Mouse (Mus musculus) retina, postnatal 1 day (tissue): ENCODE data around the gene Slc7a5.

ENCODE experiments used
- DNase-seq: peaks from one replicate; pipeline ENCODE4 v3.0.0-alpha.2; 2012

Slc7a5 gene

DNA sequence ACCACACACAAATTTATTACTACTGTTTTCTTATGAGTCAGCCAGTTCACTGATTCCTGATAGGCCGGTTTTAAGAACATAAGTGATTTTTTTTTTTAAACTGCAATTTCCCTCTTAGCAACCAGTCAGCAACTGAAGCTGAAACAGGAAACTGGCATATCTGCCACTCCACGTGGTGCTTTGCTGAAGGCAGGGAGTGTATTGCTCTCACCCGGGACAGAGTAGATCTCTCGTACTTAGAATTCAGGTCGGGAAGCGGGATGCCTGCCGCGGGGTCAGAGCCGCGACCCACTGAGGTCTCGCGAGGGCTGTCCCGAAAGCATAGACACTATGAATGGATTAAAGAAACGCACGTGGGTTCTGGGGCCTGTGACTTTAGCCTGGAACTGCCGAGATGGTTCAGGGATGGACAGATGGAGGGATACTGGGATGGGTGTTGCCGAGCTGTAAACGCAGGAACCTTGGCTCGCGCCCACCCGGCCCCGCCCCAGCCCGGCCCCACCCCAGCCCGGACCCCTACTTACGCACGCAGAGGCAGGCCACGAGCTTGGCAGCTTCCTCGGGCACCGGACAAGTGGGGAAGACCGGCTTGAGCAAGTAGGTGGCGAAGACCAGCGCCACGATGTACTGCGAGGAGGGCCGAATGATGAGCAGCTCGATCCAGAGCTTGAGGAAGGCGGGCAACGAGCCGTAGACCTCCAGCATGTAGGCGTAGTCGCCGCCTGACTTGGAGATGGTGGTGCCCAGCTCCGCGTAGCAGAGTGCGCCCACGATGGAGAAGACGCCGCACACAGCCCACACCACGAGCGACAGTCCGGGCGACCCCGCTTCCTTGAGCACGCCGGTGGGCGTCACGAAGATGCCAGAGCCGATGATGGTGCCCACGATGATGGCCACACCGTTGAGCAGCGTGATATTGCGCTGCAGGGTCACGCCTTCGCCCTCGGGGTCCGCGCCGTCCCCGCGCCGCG, 667 bp downstream of the Slc7a5 start:
- DNase-seq, result peak; percentile 69

DNA sequence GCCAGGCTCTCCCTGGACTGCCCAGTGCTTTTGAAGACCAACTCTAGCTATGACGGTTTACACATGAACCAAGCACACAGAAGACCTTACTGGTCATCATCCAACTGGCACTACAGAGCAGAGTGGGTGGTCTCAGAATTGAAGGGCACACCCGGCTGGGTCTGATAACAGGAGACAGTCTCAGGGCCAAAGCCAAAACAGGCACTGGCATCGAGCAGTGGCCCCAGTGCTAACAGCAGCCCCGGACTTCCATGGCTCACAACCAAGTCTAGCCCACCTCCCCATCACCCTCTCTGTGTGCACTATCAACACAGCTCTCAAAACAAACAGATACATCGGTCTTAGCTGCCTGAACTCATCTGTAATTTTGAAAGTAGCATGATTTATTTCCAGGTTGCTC, 1.6 kb downstream of the Slc7a5 start:
- DNase-seq, result peak; percentile 27

DNA sequence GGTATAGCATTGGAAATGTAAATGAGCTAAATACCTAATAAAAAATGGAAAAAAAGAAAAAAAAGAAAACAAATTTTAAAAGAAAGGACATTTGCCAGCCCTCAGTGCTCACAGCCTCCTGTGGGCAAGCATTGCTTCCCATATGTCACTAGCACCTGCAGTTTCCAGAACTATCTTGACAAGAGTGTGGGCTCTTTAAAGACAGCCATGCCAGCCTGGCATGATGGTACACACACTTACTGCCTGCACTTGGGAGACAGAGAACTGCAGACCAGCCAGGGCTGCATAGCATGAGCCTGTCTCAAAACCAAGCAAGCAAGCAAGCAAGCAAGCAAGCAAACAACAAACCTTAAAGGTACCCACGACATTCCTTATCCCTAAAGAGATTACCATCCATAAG, 2.1 kb downstream of the Slc7a5 start:
- DNase-seq, result no peak

DNA sequence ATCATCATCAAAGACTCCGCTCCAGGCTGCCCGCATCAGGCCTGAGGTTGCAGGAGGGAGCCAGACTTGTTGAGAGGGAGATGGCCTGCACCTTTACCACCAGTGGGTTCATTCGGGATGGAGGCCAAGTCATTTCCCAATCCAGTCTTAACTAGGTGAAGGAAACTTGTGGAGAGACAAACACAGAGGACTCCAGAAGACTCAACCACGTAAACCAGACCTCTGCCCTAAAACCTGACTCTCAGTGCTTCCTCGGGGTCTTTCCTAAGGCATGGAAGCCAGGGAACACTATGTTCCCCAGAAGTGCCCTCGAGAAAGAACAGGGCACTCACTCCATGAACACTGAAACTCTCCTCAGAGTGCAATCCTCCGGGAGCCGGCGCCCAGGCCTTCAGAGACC, 2.5 kb downstream of the Slc7a5 start:
- DNase-seq, result no peak

DNA sequence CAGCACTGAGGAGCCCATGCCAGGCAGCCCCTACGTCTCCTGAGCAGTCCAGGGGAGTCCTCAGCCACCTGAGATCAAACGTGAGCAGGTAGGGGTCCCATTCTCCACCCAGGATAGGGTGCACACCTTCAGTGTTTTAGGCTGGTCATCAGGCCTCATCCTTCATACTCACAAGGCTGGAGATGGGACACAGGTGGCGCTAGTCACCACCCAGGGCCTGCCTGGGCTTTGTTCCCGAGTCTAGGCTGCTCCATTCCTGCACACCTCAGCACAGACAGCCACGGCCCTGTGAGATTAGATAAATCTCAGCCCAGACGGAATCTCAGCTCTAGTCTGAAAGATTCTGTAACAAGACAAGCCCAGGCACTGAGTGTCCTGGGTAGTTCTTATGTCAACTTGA, 3.5 kb downstream of the Slc7a5 start:
- DNase-seq, result no peak

DNA sequence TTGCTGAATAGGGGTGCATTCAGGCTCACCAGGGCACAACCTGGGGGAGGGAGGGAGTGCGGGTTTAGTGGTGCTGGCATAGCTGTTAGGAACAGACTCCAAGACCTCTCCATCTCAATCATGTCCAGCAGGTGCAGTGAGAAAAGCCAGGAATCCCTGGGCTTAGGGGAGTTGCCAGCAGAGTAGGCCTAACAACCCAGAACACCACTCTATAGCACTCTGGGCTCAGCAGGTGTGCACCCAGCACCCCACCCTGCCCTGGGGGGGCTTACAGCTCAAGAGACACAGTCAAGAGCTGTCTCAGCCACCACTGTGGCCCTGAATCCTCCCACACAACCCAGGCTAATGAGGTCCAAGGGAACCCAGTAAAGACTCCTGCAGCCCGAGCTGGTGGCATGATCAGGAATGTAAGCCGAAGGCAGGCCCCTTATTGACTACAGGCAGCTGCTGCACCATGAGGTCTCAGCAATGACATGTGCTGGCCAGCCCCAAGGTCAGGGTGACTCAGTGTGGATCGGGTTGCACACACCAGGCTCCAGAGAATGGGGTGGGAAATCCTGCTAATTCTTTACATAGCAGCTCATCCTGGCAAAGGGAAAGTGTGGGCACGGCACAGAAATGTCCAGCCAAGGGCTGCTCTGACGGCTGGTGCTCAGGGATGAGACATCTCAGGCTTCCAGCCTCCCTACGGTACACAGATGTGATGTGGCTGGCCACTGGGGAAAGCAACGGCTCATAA, 5.8 kb downstream of the Slc7a5 start:
- peak; percentile 32 for DNase-seq

DNA sequence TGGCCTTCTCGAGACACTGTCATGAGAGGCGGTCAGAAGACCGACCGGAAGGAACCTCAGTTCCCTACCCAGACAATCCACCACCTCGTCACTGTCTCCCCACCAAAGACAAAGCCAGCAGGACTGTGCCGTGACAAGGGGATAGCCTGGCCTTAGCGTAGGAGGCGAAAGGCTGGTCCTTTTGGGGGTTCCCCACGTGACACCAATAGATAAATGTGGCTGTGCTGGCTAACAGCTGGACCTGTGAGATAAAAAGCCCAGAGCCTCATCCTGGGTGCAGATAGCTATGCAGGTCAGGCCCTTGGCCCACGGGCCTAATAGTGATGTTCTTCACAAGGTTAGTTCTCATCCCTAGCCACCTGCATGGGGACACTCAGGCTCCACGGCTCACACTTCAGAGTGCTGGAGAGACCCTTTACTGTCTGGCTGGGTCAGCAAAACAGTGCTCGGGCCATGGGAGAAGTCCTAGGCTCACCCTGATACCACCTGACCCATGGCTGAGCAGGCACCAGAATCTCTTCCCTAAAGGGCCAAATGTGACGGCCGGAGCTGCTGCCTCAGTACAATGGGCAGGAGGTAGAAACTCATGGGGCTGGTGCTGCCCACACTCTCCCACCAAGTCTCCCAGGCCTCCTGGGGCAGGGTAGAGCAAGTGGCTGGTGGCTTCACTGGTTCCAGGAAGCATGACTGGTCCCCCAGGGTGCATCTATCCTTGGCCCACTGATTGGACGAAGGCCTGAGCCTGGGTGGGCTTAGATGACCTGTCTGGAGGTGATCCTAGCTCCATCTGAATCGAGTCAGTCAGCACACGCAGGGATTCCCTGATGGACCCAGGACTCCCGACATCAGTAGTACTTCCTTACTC, 8.1 kb downstream of the Slc7a5 start:
- no peak for DNase-seq

DNA sequence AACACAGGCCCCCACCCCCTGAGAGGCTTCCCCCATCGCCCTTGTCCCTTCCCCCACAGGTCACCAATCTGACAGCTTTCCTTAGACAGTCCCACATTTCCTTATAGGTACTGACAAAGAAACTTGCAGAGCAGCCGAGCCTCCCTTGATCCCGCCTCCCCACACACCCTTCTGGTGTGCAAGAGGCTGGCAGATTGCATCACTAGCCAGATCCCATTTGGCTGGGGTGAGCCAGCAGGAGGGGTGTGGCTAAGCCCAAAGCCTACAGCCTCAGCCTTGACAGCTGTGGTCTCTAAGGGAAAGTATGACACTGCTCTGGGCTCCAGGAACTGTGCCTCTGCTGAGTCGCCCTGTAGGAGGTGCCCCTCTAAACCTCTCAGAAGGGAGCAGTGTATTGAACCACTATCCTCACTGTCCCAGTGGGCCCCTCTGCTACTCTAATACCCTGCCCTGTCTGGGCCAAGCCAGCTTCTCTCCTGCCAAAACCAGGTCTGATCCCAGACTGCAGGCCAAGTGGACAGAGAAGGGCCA, 9.0 kb downstream of the Slc7a5 start:
- peak; percentile 92 for DNase-seq

DNA sequence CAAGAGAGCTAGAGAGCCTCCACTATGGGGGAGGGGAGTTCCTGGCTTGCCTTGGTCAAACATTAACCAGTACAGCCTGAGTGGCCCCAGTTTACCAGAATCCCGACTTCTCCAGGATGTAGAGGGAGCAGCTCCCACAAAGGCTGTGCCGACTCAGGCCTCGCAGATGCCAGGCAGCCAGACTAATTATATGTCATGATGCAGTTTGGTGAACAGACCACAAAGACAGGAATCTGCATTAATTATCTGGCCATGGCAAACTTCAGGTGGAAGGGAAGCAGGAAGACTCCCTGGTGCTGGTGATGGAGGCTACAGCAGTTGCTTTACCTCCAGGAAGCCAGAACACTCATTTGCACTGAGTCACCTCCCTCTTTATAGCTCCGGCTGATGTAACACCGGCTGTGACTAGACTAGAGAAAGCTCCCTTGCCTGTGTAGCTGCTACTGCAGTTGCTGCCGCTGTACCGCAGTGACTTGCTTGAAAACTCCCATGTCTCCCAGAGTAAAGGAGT, 9.6 kb downstream of the Slc7a5 start:
- DNase-seq, result no peak

DNA sequence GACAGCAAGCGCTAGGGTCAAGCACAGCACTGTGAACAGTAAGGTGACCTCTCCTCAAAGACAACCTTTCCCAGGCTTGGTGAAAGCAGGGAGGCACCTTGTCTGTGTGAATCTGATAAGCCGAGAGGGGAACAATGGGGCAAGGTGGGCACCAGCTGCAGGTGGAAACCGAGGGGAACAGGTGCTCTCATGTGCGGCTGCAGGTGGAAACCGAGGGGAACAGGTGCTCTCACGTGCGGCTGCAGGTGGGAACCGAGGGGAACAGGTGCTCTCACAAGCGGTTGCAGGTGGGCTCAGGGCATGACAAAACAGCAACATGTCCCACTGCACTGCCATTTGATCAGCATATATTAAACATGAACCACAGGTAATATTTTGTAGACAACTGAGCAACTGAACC, 10.3 kb downstream of the Slc7a5 start:
- no peak for DNase-seq

DNA sequence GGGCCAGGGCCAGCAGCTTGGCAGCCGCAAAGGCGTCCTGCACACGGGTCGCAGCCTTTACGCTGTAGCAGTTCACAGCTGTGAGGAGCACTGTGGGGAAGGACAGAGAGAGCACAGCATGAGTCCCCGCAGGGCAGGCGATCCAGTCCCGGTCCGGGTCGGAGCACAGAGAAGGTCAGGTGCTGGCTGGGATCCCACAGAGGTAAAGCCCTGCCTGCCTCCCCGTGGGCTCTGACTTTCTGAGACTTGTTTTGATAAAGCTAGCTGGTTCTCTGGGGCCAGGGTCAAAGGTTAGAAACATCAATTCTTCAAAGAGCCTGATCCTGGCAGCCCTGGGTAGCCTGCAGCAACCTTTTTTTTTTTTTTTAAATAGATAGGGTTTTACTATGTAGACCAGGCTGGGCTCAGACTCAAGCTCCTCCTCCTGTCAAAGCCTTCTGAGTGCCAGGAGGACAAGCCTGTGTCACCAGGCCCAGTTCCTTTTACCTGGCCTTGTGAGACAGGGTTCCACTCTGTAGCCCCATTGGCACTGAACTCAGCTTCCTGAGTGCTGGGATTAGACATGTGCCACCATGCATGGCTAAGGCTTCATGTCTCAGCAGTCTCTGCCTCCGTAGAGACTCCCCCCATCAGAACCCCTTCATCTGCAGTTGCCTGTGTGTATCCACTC, 10.9 kb downstream of the Slc7a5 start:
- DNase-seq, result no peak

DNA sequence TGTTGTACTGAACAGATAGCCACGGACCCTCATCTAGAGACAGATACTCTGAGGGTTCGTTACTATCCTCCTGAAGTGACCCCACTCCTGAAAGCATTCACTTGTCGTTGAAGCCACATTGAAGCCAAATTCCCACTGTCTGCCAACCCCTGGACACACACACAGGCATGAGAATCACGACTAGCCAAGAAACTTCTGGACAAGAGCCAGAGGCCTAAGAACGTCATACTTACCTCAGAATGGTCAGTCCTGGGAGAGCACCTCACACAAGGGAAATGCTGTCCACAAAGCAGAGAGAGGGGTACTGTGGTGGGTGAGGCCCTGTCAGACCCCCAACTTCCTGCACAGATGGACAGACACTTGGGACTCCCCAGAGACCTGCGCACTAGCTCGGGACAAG, 11.6 kb downstream of the Slc7a5 start:
- DNase-seq, result no peak

DNA sequence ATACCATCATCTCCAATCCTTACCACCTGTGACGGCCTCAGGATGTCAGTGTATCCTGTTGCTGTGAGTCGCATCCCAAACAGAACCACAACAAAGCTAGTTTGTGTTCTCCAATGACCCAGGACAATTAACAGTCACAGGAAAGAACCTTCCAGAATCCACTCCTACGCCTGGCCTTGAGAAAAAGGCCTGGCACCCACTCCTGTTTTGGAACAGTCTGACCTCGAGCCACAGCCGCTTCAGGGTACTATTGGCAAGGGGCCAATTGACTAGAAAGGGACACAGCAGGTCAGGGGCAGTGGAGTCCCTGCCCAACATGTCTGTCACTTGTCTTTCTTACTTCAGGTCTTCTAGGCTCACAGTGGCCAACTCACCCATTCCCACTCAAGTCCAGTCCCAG, 14.6 kb downstream of the Slc7a5 start:
- DNase-seq, result no peak

DNA sequence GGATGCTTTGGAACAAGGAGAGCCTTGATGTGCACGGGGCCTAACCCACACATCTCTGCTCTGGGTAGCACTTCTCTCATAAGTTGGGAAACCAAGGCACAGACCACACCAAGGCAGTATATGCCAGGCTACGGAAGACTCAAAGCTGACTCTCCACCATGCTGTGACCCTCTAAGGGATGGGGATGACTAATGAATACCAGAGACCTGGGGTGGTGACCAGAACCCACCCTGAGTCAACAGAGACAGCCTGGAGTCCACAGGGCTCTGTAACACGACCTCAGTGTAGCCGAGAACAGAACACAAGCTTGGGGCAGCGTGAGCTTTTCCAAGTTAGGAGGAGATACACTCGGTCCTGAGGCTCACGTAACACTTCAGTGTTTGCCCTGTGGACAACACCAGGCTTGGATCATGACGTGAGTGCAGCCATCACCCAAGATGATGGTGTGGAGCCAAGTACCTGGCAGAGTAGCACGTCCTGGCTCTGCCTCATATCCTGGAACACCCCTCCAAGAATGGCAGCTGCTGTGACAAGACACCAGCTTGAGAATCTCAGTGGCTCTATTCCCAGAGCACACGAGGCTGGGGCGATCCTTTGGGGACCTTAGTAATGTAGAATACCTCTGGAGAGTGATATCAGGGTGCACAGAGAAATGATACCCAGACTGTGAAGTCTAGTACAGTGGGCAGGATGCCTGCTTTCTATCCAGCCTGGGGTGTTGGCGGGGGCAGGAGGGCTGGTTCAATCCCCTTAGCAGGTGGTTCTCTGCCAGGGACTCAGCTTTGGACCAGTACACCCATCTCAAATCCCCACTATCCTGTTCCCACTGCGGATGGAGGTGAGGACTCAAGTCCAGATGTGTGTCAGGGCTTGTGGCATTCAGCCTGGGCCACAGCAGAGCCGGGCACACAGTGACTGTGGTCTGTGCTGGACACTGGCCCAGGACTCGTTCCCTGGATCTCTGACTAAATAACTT, 17.4 kb downstream of the Slc7a5 start:
- DNase-seq, result no peak

DNA sequence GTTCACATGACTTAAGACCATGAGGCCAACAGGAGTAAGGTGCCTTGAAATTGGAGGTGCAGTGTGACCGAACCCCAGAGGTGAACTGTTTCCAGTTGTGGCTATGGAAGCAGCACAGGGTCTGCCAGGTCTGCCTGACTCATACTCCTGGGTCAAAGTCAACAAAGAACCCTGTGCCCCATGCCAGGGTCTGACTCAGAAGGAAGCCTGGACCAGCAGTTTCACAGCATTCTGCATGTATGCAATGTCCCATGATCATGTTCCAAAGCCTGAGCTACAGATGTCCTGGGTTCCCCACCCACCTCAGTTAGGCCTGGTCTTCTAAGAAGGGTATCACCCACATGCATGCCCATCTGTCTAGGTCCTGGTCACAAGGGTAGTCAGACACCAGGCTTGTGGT, 18.2 kb downstream of the Slc7a5 start:
- DNase-seq, result no peak

DNA sequence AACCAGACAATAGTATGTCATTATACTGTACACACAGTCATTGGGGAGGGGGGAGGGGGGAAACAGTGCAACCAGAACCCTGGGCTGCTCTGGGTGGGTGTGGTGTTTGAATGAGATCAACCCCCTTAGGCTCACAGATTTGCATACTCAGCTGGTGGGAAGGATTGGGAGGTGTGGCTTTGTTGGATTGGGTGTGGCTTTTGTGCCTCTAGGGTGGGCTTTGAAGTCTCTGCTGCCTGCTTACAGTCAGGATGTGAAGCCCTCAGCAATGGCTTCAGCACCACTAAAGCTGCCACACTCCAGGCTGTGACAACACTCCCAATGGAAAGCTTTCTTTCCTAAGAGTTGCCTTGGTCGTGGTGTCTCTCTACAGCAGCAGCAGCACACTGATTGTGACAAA, 19.9 kb downstream of the Slc7a5 start:
- DNase-seq, result no peak

DNA sequence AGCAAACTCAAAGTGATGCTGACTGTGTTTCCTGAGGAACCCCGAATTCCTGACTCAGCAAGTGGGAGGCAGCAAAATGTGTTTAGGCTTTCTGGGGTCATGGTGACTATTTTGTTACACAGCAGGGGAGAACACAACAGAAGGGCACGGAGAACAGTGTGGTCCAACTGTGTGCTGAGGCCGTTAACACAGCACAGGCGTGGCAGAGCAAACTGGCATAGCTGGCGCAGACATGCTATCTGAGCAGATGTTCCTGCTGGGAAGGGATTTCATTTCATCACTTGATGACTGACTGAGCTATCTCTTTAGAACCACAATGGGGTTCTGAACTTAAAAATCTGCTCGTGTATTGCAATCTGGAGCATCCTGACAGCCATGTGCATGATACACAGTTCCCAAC, 22.1 kb downstream of the Slc7a5 start:
- no peak for DNase-seq

DNA sequence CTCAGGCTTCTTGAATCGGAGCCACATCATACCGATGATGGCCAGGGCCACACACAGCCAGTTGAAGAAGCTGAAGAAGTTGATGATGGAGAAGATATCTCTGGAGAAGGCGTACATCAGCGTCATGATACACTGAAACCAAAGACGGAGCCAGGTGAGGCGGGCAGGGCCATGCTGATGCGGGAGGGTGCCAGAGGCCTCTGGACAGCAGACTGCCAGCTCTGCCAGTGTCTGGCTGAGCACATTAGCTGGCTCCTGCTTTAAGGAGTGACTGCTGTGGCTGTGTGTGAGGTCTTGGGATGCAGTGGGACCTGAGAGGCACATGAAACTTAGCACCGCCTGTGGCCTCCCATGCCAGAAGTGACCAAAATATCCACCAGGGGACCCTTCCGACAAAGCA, 22.5 kb downstream of the Slc7a5 start:
- DNase-seq, result no peak

DNA sequence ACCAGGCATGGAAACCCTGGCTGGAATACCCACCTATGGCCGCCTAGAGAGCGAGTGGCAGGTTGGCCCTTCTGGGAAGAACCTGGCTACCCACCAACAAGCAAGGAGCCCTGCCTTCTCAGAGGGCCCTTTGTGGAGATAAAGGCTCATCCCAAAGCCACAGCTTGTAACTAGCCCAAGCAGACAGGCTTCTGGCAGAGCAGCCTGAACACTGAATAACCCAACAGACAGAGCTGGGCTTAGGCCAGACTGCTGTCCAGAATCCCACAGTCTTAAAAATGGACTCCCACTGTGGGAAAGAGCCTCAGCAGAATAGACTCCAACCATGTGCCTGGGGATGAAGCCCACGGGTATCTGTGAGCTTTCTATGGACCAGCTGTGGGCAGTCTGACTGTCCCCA, 23.3 kb downstream of the Slc7a5 start:
- no peak for DNase-seq

DNA sequence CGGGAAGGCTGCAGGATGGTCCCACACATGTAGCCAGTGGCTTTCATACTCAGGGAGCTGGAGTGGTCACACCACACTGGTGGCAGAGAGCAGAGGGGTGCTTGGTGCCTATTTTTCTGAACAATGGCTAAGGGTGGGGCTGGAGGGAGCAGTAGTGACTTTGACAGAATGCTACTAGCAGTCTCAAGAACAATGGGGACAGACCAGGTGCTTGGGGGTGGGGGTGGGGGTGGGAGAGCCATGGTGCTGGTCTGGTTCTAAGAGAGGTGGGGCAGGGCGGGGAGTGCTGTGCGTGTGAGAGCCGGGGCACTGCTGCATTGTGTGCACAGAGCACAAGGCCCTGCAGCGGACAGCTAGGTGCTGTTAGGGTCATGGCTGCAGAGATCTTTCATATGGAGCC, 25.6 kb downstream of the Slc7a5 start:
- no peak for DNase-seq

DNA sequence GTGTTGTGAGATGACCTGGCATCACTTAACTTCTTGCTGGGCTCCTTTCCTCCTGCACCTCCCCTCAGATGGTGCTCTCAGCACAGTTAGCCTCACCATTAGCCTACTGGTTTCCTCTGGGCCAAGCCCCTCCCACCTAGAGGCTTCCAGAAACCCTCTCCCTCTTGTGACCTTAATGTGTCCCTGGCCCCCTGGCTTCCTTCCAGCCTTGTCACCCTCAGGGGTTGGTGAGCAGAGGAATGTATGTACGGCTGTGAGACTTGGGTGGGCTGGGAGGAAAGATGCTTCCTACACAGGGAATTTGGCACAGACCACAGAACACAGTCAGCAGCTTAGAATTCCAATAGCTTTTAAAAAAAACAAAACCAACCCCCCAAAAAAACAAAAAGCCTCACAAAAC, 26.7 kb downstream of the Slc7a5 start:
- peak; percentile 50 for DNase-seq
